Mouse (Mus musculus): ENCODE data around the gene Gm5346.
"Not testable (repeated sequence)": the region's sequence is repeated elsewhere in the genome, so short reads cannot be mapped to it uniquely, and the experiment has no call there.

Gene Gm5346

GRCm38 (mm10) chr8:43627176-43627575 is at the start of gene Gm5346:
Gene Gm5346, minus strand, starts transcription at chr8:43627276.
- no peak for DNase-seq (ENCODE audit: low read depth in 1 of 2, low spot score in 2 of 2)

GRCm38 (mm10) chr8:43616046-43616445 is 11.0 kb downstream of the Gm5346 start:
- no peak for DNase-seq (ENCODE audit: low read depth in 1 of 2, low spot score in 2 of 2)

GRCm38 (mm10) chr8:43603657-43604056 is 23.4 kb downstream of the Gm5346 start:
- not testable (repeated sequence) for DNase-seq (ENCODE audit: low read depth in 1 of 2, low spot score in 2 of 2)

- not testable (repeated sequence) for DNase-seq (ENCODE audit: low read depth in 1 of 2, low spot score in 2 of 2)
Measured at GRCm38 (mm10) chr8:43603166-43603565, 23.9 kb downstream of the Gm5346 start.

- DNase-seq (ENCODE audit: low read depth in 1 of 2, low spot score in 2 of 2): not testable (repeated sequence)
Measured at GRCm38 (mm10) chr8:43576607-43577006, 50.5 kb downstream of the Gm5346 start, which contains the start of gene Adam26a. Gene Adam26a, minus strand, starts transcription at chr8:43576707.
